Mouse (Mus musculus): ENCODE measurements around the gene Foxe3. TPM values are rescaled to one million over a fixed set of nuclear protein-coding genes. Genes with fewer than 3 reads are reported as not detected.

Foxe3 gene
- polyA plus RNA-seq (2014; fragmentation: Illumina TruSeq; extraction: RNeasy Lipid Tissue Mini Kit (QIAGEN cat#74804); ENCODE audit: low read depth, low replicate concordance), result not detected

DNA sequence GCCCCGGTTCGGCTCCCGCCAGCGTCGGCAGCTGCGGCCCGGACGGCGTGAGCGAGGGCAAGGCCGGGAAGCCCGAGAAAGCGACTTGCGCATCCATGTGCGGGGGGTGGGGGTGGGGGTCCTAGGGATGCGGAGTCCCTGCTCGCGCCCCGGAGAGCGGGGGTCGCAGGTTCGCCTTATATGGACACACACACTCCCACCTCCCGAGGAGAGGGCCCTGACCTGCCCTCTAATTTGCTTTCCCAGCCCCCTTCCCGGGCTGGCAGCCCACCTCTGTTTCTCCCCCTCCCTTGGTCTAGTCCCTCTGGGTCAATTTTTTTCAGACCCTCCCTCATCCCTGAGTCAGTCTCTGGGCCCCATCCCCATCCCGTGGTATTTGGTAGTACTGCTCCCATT, at the start of gene Foxe3:
Gene Foxe3 (minus strand): TSS at position 97 of the 396 bp plus-strand sequence.

DNA sequence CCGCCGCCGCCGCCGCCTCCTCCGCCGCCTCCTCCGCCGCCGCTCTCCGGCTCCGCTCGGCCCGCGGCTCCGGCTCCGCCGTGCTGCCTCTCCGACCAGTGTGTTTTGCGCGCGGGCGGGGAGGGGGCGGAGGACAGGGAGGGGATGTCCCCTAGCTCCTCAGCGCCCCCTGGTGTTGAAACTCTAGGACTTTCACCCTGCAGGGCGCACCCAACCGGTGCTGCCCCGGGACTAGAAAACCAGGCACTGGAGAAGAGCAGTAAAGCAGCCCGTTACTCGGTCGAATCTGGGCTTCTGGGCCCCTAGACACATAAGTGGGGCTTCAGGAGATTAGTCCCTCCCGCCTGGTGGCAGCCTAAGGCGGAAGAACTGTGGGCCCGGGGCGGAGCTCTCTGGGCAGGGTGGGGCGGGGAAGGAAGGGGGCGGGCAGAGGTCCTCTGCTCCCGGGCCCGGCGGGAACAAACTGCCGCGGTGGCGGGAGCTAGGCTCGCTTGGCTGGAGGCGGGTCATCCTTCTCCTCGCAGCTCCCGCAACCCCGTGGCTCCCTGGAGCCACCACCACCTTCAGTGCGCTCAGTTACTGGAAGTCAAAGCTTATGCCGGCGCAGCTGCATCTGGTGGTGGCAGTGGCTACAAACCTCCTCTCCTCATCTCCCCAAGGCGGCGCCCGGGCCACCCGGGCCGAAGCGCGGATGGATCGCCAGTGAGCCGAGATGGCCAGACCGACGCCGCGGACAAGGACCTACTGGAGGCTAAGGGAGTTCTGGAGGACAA, 16.8 kb downstream of the Foxe3 start, which contains the start of gene Foxd2:
Gene Foxd2 (minus strand): TSS at position 45 of the 773 bp plus-strand sequence.

Other genes starting within 250 kb of the Foxe3 start
- not detected for gene Gm12830, start 104.3 kb downstream of the Foxe3 start, polyA plus RNA-seq (2014; fragmentation: Illumina TruSeq; extraction: RNeasy Lipid Tissue Mini Kit (QIAGEN cat#74804); ENCODE audit: low read depth, low replicate concordance)
- gene Foxd2, start 17.1 kb downstream of the Foxe3 start, polyA plus RNA-seq (2014; fragmentation: Illumina TruSeq; extraction: RNeasy Lipid Tissue Mini Kit (QIAGEN cat#74804); ENCODE audit: low read depth, low replicate concordance), result 0.52 TPM
- gene Cmpk1, start 61.2 kb upstream of the Foxe3 start, polyA plus RNA-seq (2014; fragmentation: Illumina TruSeq; extraction: RNeasy Lipid Tissue Mini Kit (QIAGEN cat#74804); ENCODE audit: low read depth, low replicate concordance), result 764 TPM
- 0.99 TPM for gene Stil, start 74.1 kb upstream of the Foxe3 start, polyA plus RNA-seq (2014; fragmentation: Illumina TruSeq; extraction: RNeasy Lipid Tissue Mini Kit (QIAGEN cat#74804); ENCODE audit: low read depth, low replicate concordance)
- gene Tal1, start 130.4 kb upstream of the Foxe3 start, polyA plus RNA-seq (2014; fragmentation: Illumina TruSeq; extraction: RNeasy Lipid Tissue Mini Kit (QIAGEN cat#74804); ENCODE audit: low read depth, low replicate concordance), result 2.9 TPM
- gene Pdzk1ip1, start 162.7 kb upstream of the Foxe3 start, polyA plus RNA-seq (2014; fragmentation: Illumina TruSeq; extraction: RNeasy Lipid Tissue Mini Kit (QIAGEN cat#74804); ENCODE audit: low read depth, low replicate concordance), result not detected
- 0.12 TPM for gene Cyp4x1, start 208.3 kb upstream of the Foxe3 start, polyA plus RNA-seq (2014; fragmentation: Illumina TruSeq; extraction: RNeasy Lipid Tissue Mini Kit (QIAGEN cat#74804); ENCODE audit: low read depth, low replicate concordance)